Mouse (Mus musculus) hindlimb bud, embryonic 11.5 days (tissue): ENCODE data around the gene BC051019.

Experiments
- DNase-seq: peaks from one replicate; pipeline ENCODE4 v3.0.0-alpha.2; 2012; ENCODE audit warnings: low read depth, low spot score; ENCODE audit errors: extremely low spot score

The BC051019 gene

DNA sequence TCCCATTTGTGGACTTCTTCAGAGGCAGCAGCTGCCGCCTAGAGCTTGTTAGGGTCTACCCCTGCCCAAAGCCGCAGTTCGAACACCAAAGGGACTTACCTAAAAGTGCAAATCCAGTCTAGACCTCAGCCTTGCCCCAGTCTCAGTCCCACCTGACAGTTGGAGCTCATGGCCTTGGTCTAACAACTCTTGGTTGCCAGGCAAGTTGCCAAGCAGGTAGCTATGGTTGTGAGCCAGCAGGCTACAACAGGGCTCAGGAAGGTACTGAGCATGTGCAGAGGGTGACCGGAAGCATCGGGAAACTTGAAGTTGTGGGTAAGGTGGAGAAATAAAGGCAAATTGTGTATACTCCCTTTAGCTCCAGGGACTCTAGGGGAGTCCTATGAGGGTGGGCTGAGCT lies at the start of gene BC051019:
TSS of gene BC051019 (minus strand) at position 154 of the 400 bp plus-strand sequence.
- no peak for DNase-seq

DNA sequence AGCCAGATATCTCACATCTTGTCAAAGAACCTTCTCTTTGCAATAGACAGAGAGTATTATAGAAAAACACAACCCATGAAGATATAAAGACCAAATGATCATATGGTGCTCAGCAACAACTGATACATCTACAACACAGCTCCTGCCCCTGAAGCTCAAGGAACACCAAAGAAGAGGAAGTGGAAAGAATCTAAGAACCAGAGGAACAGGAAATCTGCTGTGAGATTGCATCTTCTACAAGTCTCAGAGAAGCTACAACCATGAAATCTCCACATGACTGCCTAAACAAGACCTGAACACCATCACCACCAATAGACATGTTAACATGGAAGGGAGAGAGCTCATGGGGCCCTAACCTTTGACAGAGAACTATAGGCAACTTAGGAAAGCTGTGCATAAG lies 48.6 kb upstream of the BC051019 start:
- no peak for DNase-seq

DNA sequence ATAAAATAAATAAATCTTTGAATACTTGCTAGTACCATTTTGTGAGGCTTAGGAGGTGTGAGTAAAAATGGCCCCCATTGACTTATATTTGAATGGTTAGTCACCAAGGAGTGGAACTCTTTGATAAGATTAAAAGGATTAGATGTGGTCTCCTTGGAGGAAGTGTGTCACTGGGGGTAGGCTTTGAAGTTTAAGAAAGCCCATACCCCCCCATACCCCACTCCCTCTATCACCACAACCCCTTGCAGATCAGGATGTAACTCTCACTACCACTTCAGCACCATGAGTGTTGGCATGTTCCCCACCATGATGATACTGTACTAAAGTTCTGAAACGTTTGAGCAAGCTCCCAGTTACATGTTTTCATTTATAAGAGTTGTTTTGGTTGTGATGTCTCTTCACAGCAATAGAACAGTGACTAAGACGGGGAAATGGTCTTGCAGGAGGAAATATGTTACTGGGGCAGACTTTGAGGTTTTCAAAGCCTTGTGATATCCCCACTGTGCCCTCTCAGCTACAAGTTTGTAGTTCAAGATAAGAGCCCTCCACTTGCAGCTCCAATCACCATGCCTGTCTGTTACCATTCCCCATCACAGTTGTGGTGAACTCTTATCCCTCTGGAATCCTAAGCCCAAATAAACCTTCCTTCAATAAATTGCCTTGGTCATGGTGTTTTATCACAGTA lies 45.2 kb upstream of the BC051019 start:
- DNase-seq, result no peak

- DNase-seq, result no peak
Observed at GRCm38 (mm10) chr7:109767575-109768350, 44.1 kb upstream of the BC051019 start.

GRCm38 (mm10) chr7:109764009-109764408 lies 40.4 kb upstream of the BC051019 start:
- DNase-seq, result no peak

DNA sequence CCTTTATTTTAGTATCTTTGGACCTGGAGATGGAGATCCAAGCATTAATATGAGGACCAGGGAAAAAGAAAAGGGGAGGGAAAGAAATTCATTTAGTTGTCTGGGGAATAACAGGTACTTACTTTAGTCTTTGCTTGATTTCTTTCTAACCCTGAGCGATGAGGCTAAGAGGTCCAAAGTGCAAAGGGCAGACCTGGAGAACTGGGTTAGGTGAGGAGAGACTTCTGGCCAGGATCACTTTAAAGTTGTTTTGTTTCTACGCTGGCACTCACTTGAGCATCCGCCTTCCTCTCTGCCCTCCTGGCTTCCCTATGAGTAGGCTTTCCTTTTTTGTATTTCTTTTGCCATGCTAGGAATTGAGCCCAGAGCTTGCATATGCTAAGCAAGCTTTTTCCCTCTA lies 32.6 kb upstream of the BC051019 start:
- no peak for DNase-seq

DNA sequence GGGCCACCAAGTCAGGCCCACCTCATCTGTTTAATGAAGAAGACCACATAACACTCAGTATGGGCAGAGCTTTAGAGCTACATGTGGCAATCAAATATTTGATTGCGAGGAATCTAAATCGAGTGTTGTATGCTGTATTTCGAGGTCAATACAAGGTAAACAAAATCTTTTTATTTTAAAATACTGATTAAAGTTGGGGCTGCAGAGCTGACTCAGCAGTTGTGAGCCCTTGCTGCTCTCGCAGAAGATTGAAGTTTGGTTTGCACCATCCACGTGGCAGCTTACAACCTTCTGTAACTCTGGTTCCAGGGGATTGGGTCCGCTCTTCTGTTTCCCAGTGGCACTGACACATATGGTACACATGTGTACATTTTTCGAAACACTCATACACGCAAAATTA lies 30.4 kb upstream of the BC051019 start:
- no peak for DNase-seq

DNA sequence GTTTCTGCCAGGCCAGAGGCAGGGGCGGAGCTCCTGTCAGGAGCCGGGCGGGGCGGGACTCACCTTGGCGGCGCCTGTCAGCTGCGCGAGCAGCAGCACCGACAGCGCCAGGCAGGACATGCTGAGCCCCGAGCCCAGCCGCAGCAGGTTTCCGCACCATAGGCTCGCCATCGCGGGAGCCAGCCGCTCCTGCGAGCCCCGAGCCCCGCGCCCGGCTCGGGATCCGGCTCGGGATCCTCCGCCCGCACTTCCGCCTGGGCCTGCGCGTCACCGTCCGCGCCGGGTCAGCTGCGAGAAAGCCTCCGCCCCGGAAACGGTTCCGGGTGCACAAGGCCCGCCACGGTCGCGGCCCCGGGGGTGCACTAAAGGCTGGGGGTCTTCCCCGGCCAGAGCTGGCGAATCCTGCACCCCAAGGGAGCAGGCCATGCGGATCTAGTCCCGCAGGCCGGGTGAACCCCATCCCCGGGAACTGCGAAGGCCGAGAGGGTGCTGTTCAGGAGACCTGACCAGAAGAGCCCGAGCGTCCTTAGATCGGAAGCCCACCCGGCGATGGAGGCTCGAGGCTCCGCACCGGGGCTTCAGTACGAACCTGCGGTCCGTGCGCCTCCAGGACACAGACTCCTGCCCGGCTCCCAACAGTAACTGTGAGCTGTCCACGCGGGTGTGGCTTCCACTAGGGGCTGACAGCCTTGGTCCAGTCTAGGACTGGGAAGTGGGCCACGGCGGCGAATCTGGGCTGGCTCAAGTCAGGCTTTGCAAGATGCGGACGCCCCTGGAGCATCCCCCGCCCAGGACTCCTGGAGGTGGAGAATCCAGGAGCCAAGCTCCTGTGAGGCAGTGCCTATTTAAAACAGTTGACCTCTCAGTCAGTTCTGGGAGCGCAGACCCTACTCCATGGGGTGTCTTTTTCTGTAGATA lies 28.6 kb upstream of the BC051019 start, which contains the start of gene Tmem9b:
TSS of gene Tmem9b (minus strand) at position 868 of the 918 bp plus-strand sequence.
- DNase-seq, result no peak

- DNase-seq, result no peak
Observed at GRCm38 (mm10) chr7:109751427-109752007, 27.9 kb upstream of the BC051019 start.

GRCm38 (mm10) chr7:109747747-109748146 lies 24.1 kb upstream of the BC051019 start:
- DNase-seq, result no peak

DNA sequence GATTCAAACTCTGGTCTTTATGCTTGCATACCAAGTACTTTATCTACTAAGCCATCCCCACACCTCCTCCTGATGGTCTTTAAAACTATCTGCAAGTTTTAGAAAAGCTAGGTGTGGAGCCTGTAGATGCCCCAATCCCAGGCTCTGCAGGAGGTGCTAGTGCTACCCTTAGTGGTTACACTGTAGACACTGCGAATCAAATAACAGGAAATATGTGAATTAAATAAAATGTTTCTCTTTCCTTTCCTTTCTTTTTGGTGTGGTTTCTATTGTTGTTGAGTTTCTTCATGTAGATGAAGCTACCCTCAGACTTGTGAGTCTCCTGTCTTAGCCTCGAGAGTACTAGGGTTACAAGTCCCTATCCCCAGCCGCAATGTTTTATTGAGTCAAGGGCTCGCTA lies 18.1 kb upstream of the BC051019 start:
- no peak for DNase-seq

- no peak for DNase-seq
Observed at GRCm38 (mm10) chr7:109741060-109741459, 17.4 kb upstream of the BC051019 start.

DNA sequence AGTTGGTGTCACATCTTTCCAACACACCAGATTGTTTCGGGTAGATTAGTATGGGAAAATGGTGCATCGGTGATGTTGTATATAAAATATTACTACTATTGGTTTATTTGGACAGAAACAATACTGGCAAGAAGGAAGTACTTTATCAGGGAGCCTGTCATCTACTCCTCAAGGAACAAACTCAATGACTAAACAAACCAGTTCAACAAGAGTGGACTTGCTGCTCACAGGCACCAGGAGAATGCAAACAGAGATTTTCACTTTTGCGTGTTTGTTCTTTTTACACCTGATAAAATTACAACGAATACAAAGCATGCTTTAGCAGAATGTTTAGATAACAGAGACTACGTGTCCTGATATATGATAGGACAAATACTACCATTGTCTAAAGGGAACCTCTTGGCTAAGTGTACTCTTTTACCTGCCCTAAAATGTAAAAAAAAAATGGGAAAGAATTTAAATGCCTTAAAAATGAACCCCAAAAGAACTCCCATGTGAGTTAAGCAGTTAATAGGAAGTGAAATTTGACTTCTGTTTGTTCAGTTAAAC lies 16.2 kb upstream of the BC051019 start:
- DNase-seq, result no peak

GRCm38 (mm10) chr7:109734806-109735205 lies 11.2 kb upstream of the BC051019 start:
- no peak for DNase-seq

DNA sequence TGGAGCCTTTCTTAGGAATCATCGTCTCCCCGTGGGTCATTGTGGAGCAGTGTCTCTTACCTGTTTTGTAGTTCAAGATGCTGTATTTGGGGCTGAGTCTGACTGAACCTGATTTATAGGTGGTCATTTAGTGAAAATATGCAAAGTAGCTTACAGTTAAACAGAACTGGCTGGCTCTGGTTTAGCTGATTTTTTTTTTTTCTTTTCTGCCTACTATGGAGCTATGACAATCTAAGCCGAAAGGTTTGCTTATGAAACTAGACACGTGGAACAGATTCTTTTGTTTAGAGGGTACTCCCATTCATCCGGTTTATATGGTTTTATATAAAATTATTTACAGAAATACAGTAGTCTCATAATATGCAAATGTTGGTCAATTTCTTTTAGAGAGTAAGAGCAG lies 8.0 kb upstream of the BC051019 start, which contains the start of gene Ascl3:
TSS of gene Ascl3 (minus strand) at position 101 of the 400 bp plus-strand sequence.
- DNase-seq, result no peak

- DNase-seq, result no peak
Observed at GRCm38 (mm10) chr7:109723114-109723513, 536 bp downstream of the BC051019 start.

DNA sequence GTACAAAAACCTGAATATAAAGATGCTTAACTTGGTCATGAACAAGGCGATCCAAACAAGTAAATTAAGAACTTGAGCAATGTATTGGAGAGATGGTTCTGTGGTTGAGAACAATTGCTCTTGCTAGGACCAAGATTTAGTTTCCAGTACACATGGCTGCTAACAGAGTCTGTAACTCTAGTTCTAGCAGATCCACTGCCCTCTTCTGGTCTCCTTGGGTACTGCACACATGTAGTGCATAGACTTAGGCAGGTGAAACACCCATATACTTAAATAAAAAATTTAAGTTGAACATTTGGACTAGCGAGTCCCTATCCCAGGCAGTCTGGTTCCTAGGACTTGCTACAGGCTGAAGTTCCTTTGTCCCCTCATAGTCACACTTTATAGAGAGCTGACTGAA lies 1.0 kb downstream of the BC051019 start:
- DNase-seq, result no peak

DNA sequence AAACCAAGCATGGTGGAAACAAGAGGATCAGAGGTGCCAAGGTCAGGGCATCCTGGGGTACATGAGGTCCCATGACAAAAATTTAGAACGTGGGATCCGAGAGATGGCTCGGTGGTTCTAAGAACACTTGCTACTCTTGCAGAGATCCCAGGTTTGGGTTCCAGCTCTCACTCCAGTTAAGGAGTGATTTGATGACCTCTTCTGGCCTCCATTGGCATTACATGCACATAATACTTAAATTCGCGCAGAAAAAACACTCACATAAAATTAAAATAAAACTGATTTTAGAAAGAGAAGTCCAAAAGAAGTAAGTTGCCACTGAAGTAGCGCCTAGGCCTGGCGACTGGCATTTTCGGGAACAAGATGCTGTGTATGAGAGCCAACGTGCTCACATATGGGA lies 4.4 kb downstream of the BC051019 start:
- no peak for DNase-seq

GRCm38 (mm10) chr7:109713434-109713982 lies 10.1 kb downstream of the BC051019 start:
- DNase-seq, result no peak

- DNase-seq, result no peak
Observed at GRCm38 (mm10) chr7:109712198-109712597, 11.5 kb downstream of the BC051019 start.
